Mouse (Mus musculus) yolk sac, embryonic 10.5 days (tissue): ENCODE measurements at regions not wholly inside any gene's neighbourhood (a gene's known extent, or its start where the extent isn't known, plus 50 kb on each side); places are given as distances from the start of the nearest gene placed in this dataset.
"Not testable (repeated sequence)": the region's sequence is repeated elsewhere in the genome, so short reads cannot be mapped to it uniquely, and the experiment has no call there.

Experiments used
- DNase-seq: peaks from one replicate; pipeline ENCODE4 v3.0.0-alpha.2; 2017; ENCODE audit warnings: low spot score

GRCm38 (mm10) chr12:36933118-36933610 lies 175.2 kb upstream of the Meox2 start:
- DNase-seq: peak; percentile 22

GRCm38 (mm10) chr12:36943903-36944302 lies 164.4 kb upstream of the Meox2 start:
- DNase-seq: no peak

- no peak for DNase-seq
Measured at GRCm38 (mm10) chr12:36945964-36946363, 162.4 kb upstream of the Meox2 start.

GRCm38 (mm10) chr12:36947902-36948301 lies 160.4 kb upstream of the Meox2 start:
- no peak for DNase-seq

GRCm38 (mm10) chr12:36949096-36949738 lies 159.1 kb upstream of the Meox2 start:
- DNase-seq: no peak

- no peak for DNase-seq
Measured at GRCm38 (mm10) chr12:36974432-36975094, 133.8 kb upstream of the Meox2 start.

DNA sequence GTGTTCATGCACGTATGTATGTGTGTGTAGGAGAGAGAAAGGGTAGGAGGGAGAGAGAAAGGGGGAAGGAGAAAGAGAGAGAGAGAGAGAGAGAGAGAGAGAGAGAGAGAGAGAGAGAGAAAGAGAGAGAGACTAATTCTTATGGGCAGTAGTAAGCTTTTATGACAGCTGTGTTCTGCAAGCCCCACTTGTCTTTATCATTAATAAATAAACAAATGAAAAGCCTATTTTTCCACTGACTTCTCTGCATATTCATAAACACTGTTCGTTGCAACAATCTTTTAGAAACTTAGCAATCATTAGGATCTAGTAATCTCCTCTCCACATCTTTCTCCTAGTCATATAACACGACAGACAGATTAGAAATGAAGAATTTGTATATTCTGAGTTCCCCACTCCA lies 131.2 kb upstream of the Meox2 start:
- DNase-seq: no peak

GRCm38 (mm10) chr12:36991135-36991534 lies 117.2 kb upstream of the Meox2 start:
- no peak for DNase-seq

DNA sequence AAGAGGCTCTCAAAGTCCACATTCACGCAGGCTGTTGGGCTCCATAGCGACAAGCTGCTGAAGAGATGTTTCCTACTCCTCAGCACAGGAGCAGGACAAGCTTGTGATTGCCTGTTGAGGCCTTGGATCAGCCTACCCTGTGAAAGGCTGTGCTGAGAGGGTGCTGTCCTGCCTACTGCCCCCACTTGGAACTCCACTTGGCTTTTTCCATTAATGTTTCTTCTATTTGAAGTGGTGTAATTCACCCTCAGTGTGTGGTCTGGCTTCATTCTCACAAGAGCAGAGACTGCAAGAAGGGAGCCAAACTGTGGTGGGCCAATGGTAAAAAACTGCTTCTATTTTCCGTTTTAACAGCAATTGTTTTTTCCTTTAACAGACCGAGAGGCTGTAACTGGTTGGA lies 116.4 kb upstream of the Meox2 start:
- no peak for DNase-seq

- DNase-seq: no peak
Measured at GRCm38 (mm10) chr12:37001401-37001800, 106.9 kb upstream of the Meox2 start.

DNA sequence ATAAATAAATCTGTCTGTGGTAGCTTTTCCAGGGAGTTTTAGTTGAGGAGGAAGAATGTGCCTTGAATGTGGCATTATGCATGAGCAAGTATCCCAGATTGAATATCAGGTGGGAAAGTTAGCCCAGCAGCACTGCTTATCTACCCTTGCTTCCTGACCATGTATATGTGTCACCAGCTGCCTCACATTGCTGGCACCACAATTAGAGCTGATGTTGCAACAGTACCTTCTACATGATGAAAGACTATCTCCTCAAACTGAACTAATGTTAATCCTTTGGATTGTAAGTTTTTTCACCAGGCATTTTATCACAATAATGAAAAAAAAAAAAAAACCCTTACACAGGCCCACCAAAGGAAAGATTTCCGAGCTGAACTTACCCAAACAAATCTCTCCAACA lies 103.1 kb upstream of the Meox2 start:
- no peak for DNase-seq

DNA sequence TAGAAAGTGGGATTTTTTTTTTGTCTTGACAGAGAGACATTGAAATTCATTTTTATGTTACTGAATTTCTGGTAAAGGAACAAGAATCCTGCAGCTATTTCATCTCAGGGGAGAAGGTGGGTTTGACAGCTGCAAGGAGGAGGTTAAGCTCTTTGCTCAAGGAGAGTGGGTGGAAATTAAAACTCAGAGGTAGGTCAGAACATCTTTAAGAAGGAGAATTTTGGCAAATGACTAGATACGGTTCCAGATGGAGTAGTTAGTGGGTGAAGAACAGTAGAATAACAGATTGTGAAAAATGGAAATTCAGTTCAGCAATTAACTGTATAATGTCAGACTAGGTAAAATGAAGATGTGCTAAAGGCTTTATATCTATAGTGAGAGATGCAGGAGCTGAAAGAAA lies 98.0 kb upstream of the Meox2 start:
- DNase-seq: no peak

- no peak for DNase-seq
Measured at GRCm38 (mm10) chr12:37014401-37014800, 93.9 kb upstream of the Meox2 start.

DNA sequence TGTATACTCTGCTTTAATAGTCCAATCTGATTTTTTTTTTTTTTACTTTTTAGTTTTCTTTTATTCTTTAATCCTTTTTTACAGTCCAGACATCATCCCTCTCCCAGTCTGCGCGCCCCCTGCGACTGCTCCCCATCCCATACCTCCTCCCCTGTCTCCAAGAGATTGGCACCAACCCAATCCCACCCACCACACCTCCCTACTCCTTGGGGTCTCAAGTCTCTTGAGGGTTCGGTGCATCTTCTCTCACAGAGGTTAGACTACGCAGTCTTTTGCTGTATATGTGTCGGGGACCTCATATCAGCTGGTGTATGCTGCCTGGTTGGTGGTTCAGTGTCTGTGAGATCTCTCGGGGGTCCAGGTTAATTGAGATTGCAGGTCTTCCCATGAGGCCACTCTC lies 93.4 kb upstream of the Meox2 start:
- not testable (repeated sequence) for DNase-seq

- no peak for DNase-seq
Measured at GRCm38 (mm10) chr12:37015474-37016248, 92.7 kb upstream of the Meox2 start.

DNA sequence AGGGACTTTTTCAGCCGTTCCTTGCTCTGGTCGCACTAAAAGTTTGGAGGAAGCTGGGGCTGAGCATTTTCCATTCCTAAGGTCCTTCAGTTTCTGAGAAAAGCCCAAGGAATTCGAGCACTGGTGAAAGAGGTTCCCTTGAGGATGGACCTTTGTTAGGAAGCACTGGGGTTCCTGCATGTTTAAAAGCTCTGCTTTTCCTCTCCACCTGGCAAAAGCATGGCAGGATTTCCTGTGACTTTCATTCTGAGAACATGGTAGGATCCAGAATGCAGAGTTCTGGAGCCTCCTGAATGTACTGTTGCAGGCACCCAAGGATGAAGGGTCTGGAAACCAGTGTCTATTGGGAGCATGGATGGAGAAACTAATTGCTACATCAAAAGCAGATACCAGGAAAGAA lies 61.1 kb upstream of the Meox2 start:
- no peak for DNase-seq

DNA sequence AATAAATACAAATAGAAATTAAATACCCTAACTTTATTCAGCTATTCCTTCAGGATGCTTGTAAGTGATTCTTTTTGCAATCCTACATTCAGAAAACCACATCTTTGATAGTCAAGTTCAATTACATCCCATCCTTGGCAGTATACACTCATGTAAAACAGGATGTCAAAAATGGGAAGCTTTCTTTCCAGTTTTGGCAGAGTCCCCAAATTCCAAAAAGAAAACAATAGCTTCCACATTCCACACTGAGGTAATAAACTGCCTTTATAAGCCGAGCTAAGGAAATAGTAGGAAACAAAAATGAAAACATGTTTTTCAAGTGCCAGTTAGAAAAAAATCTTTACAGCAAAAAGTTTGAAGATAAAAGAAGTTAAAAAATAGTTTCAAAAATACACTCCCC lies 57.7 kb upstream of the Meox2 start:
- no peak for DNase-seq

- no peak for DNase-seq
Measured at GRCm38 (mm10) chr12:37057411-37057810, 50.9 kb upstream of the Meox2 start.
